Mouse (Mus musculus) heart, embryonic 13.5 days (tissue): ENCODE measurements around the gene Acaca. TPM values are rescaled to one million over a fixed set of nuclear protein-coding genes. Genes with fewer than 3 reads are reported as not detected.

Source experiments
- ATAC-seq: fragments of 200-750 bp; cut with Nextera tagmentation; 2 replicates; pipeline ENCODE4 v1.8.0; 2017; ENCODE audit warnings: moderate TSS enrichment; ENCODE audit not compliant: insufficient number of reproducible peaks, low FRiP score, low TSS enrichment; ENCODE audit errors: extremely low read depth
- H3K27ac ChIP-seq: fragments of 300-500 bp; sonication (generic); replicated peaks from 2 replicates; pipeline ENCODE4 v1.5.1; 2015; ENCODE audit warnings: moderate library complexity, mild to moderate bottlenecking, inconsistent platforms
- H3K27me3 ChIP-seq: fragments of 300-500 bp; sonication (generic); replicated peaks from 2 replicates; pipeline ENCODE4 v1.6.1; 2015; ENCODE audit warnings: mild to moderate bottlenecking, inconsistent platforms
- H3K36me3 ChIP-seq: fragments of 300-500 bp; sonication (generic); 2 replicates; pipeline ENCODE4 v1.6.1; 2015; ENCODE audit warnings: mild to moderate bottlenecking, inconsistent platforms
- H3K4me1 ChIP-seq: fragments of 300-500 bp; sonication (generic); 2 replicates; pipeline ENCODE4 v1.6.1; 2015; ENCODE audit warnings: inconsistent platforms
- H3K4me2 ChIP-seq: fragments of 300-500 bp; sonication (generic); 2 replicates; pipeline ENCODE4 v1.6.1; 2015; ENCODE audit warnings: inconsistent platforms, mild to moderate bottlenecking, moderate library complexity
- H3K4me3 ChIP-seq: fragments of 300-500 bp; sonication (generic); 2 replicates; pipeline ENCODE4 v1.5.1; 2015; ENCODE audit warnings: moderate library complexity, mild to moderate bottlenecking, inconsistent platforms
- H3K9ac ChIP-seq: fragments of 300-500 bp; sonication (generic); 2 replicates; pipeline ENCODE4 v1.6.1; 2015; ENCODE audit warnings: inconsistent platforms, mild to moderate bottlenecking, moderate library complexity
- H3K9me3 ChIP-seq: fragments of 300-500 bp; sonication (generic); 2 replicates; pipeline ENCODE4 v1.6.1; 2016; ENCODE audit warnings: inconsistent platforms
- WGBS: fragments of 180-500 bp; shearing (Covaris S2); methylation state at CpG from one replicate; pipeline ENCODE4 v1.1.7; 2015; ENCODE audit warnings: mixed read lengths; 5-methylcytosine and 5-hydroxymethylcytosine counted together
- polyA plus RNA-seq: library from polyadenylated mRNA; unstranded; fragments of >200 nt; fragmentation: Nextera tagmentation; extraction: Ambion mirVana; gene quantifications from 2 replicates; pipeline ENCODE4 v1.2.1, GENCODE M21; 2015

Acaca gene
- polyA plus RNA-seq, 1 experiment from 2014 or later = 6.6 TPM

DNA sequence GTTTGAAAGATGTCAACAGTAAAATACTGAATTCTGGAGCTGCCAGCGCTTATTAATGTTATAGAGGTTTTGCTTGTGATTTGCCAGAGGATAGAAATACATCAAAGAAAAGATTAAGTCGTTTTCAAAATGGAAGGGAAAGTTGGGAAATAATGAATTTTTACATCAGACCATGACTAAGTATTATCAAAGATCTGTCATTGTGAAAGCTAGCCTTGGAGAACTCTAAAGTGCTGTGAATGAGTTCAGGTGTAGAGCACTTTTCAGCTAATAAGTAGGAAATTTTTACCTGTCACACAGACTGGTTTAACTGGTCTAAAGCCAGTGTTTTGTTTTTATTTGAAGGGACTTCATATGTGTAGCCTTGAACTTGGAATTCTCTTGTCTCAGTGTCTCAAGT is 51.8 kb downstream of the Acaca start:
- Histone ChIP-seq H3K27me3 (no peaks in the 10 kb centered on the region), H3K4me1 (peaks cover 21% of the 10 kb centered on the region), H3K9me3 (no peaks in the 10 kb centered on the region), H3K4me3 (peak overlapping the region; percentile 80), H3K36me3 (no peaks in the 10 kb centered on the region), H3K27ac (0 out of 2 replicates have a peak overlapping the region, but pooled peaks have one; percentile 94), H3K4me2 (peak overlapping the region; percentile 89), H3K9ac (peak overlapping the region; percentile 90)
- no peak for ATAC-seq
- WGBS = 69% methylated on average over 2 of the region's 2 CpGs

GRCm38 (mm10) chr11:84188530-84188929 is 59.1 kb downstream of the Acaca start:
- Histone ChIP-seq H3K4me3 (no peak overlapping the region), H3K27me3 (no peaks in the 10 kb centered on the region), H3K27ac (no peak overlapping the region), H3K9ac (no peak overlapping the region), H3K36me3 (no peaks in the 10 kb centered on the region), H3K4me1 (no peaks in the 10 kb centered on the region), H3K4me2 (no peak overlapping the region), H3K9me3 (no peaks in the 10 kb centered on the region)
- WGBS = 80% methylated on average over 3 of the region's 3 CpGs
- ATAC-seq = no peak

DNA sequence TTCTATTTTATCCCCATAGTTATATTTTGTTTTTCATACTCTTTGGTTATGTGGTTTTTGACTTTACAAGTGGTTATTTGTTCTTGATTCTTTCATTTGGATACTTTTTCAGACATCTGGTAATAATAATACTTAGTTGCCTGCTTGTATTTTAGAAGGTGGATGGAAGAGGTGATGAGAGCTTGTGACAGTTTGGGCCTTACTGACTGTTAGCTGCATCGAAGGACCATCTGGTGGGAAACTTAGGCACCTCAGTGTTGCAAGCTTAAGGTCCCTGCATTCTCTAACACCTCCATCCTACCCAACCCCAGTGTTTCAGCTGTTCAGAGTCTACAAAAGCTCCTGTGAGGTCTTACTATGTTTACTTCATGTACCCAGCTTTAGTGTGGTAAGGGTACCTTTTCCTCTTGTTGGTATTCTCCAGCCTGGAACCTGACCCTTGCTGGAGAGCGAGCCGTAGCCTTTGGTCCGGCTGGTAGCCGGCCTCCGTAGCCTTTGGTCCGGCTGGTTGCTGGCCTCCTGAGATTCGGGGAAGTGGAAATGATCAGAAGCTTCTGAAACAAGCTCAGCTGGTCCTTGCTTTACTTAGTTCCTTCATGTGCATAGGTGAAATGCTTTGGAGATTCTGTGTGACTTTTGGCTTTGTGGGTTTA is 61.2 kb downstream of the Acaca start:
- H3K4me2 ChIP-seq = no peak overlapping the region
- WGBS = 91% methylated on average over 8 of the region's 8 CpGs
- no peak overlapping the region for H3K27ac ChIP-seq
- H3K9me3 ChIP-seq = no peaks in the 10 kb centered on the region
- H3K4me3 ChIP-seq = no peak overlapping the region
- H3K4me1 ChIP-seq = no peaks in the 10 kb centered on the region
- peaks cover 5% of the 10 kb centered on the region for H3K36me3 ChIP-seq
- no peak for ATAC-seq
- H3K27me3 ChIP-seq = no peaks in the 10 kb centered on the region
- no peak overlapping the region for H3K9ac ChIP-seq

GRCm38 (mm10) chr11:84193249-84193648 is 63.8 kb downstream of the Acaca start:
- ATAC-seq = no peak
- Histone ChIP-seq H3K27ac (no peak overlapping the region), H3K9me3 (no peaks in the 10 kb centered on the region), H3K9ac (0 out of 2 replicates have a peak overlapping the region, but pooled peaks have one; percentile 6), H3K4me3 (no peak overlapping the region), H3K4me1 (no peaks in the 10 kb centered on the region), H3K27me3 (no peaks in the 10 kb centered on the region), H3K36me3 (peaks cover 12% of the 10 kb centered on the region), H3K4me2 (no peak overlapping the region)
- 78% methylated on average over 10 of the region's 10 CpGs for WGBS

DNA sequence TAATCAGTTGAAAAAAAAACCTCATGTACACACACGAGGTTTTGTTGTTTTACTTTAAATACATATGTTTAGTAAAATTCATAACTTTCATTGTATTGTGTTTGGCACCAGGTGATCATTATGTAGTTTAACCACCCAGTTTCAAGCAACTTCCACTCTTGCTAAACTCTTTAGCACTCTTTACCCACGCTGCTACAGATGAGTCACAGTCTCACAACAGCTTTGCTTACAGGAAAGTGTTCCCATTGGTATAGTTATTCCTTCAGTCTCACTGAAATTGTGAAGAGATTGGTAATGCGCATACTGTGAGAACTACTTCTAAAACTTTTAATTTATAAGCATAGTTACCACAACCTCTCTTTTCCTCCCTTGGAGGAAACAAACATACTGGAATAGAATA is 65.3 kb downstream of the Acaca start:
- ATAC-seq = no peak
- Histone ChIP-seq H3K27ac (no peak overlapping the region), H3K27me3 (no peaks in the 10 kb centered on the region), H3K4me3 (no peak overlapping the region), H3K9ac (no peak overlapping the region), H3K9me3 (no peaks in the 10 kb centered on the region), H3K36me3 (peaks cover 12% of the 10 kb centered on the region), H3K4me1 (no peaks in the 10 kb centered on the region), H3K4me2 (no peak overlapping the region)
- 86% methylated on average over 3 of the region's 3 CpGs for WGBS

DNA sequence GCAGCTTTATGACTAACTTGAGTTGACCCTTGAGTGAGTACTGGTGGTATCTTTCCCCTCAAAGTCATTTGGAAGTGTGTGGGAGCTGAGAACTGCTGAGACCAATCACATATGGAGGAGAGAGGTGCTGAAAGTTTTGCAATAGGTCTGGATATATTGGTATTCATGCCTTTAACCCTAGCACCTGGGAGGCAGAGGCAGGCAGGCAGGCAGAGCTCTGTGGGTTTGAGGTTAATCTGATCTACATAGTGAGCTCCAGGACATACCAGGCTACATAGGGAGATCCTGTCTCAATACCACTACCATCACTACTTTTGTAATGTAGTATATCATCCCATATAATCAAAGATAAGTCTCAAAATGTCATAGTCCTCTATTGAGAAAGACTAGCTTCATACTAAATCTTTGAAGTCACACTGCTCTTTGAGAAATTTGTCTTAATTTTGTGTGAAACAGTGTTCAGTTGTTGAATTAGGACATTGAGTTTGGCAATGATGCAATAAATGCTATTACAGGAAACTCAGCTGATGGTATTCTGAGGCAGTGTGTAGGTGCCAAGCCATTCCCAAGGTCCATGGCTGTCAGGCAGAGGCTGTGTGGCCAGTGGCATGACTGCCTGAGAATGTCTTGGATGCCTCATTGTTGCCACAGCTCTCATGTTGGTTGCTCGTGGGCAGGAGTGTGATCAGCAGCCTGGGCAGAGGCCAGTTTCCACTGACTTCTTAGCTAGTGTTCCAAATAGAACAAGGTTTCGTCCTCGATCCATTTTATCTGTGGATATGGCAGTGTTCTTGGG is 68.3 kb downstream of the Acaca start:
- Histone ChIP-seq H3K4me1 (no peaks in the 10 kb centered on the region), H3K27ac (no peak overlapping the region), H3K4me2 (no peak overlapping the region), H3K9ac (no peak overlapping the region), H3K9me3 (no peaks in the 10 kb centered on the region), H3K36me3 (peaks cover 12% of the 10 kb centered on the region), H3K27me3 (no peaks in the 10 kb centered on the region), H3K4me3 (no peak overlapping the region)
- no peak for ATAC-seq
- 81% methylated on average over 3 of the region's 3 CpGs for WGBS

DNA sequence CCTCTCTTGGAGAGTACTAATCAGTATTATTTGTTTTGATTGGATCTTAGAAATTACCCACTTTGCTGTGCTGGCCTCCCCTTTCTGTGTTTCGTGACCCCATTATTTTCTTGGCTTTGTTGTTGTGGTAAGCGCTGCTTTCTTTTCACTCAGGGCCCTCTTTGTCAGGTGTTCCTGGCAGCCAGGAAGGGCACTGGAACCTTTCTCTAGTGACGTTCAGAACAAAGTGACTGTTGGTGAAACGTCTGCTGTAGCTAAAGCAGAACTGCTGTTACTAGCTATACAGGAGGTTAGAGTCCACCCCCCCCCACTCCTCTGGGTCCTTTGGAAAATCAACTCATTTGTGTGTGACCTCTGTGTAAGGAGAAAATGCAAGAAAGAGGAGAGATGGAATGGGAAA is 76.3 kb downstream of the Acaca start:
- Histone ChIP-seq H3K9me3 (no peaks in the 10 kb centered on the region), H3K9ac (no peak overlapping the region), H3K4me1 (no peaks in the 10 kb centered on the region), H3K4me3 (no peak overlapping the region), H3K27me3 (no peaks in the 10 kb centered on the region), H3K4me2 (no peak overlapping the region), H3K36me3 (peaks cover 3% of the 10 kb centered on the region), H3K27ac (no peak overlapping the region)
- WGBS = 59% methylated on average over 4 of the region's 4 CpGs
- no peak for ATAC-seq

DNA sequence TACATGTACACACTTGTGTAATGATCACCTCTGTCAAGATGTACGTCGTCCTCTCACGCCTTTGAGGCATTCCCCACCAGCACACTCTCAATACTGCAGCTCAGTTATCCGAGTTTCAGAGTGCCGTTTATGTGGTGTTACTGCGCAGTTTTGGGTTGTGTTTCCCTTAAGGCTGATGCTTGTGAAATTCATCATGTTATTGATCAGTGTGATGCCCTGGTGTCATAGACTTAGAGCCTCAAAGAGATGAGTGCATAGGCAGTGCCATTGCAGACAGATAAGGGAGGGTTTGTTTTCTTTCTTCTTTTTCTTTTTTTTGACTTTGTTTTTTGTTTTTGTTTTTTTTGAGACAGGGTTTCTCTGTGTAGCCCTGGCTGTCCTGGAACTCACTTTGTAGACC is 81.4 kb downstream of the Acaca start:
- Histone ChIP-seq H3K4me1 (no peaks in the 10 kb centered on the region), H3K9ac (no peak overlapping the region), H3K27ac (no peak overlapping the region), H3K9me3 (no peaks in the 10 kb centered on the region), H3K27me3 (no peaks in the 10 kb centered on the region), H3K4me2 (no peak overlapping the region), H3K4me3 (no peak overlapping the region), H3K36me3 (peaks cover 7% of the 10 kb centered on the region)
- no peak for ATAC-seq
- WGBS = 92% methylated on average over 6 of the region's 6 CpGs

DNA sequence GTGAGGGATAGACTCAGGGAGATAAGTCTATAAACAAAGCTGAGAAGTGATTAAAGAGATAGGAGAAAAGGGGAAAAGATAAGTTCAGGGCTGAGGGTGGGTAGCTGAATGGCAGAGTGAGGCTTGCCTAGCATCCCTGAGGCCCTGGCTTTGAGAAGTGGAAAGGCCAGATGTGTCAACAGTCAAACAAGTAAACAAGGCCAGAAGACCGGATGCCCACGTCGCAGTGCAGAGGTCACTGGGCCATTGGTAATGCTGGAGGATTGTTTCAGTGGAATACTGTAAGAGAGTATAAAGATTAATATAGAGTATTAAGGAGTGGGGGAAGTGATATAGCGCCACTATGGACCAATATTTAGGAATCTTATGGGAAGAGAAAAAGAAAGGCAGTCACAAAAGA is 89.5 kb downstream of the Acaca start:
- Histone ChIP-seq H3K27ac (no peak overlapping the region), H3K9me3 (no peaks in the 10 kb centered on the region), H3K4me3 (no peak overlapping the region), H3K9ac (no peak overlapping the region), H3K4me1 (no peaks in the 10 kb centered on the region), H3K27me3 (no peaks in the 10 kb centered on the region), H3K4me2 (no peak overlapping the region), H3K36me3 (peaks cover 20% of the 10 kb centered on the region)
- ATAC-seq = no peak
- 78% methylated on average over 4 of the region's 4 CpGs for WGBS

DNA sequence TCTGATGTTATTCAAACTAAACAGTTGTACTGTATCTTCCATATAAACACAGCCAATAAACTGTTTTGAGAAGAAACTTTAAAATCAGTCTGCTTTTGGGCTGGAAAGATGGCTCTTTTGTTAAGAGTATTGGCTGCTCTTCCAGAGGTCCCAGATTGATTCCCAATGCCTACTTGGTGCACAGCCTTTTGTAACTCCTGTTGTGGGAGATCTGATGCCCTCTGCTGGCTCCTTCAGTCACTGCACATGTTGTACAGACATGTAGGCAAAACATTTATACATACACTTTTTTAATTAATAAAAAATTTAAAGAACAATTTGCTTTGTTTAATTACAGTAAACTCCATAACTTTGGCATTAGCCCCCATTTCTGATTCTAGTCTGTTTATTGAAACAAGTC is 114.1 kb downstream of the Acaca start:
- Histone ChIP-seq H3K4me2 (no peak overlapping the region), H3K27me3 (no peaks in the 10 kb centered on the region), H3K36me3 (peaks cover 23% of the 10 kb centered on the region), H3K27ac (no peak overlapping the region), H3K4me3 (no peak overlapping the region), H3K9me3 (no peaks in the 10 kb centered on the region), H3K9ac (no peak overlapping the region), H3K4me1 (no peaks in the 10 kb centered on the region)
- no peak for ATAC-seq

DNA sequence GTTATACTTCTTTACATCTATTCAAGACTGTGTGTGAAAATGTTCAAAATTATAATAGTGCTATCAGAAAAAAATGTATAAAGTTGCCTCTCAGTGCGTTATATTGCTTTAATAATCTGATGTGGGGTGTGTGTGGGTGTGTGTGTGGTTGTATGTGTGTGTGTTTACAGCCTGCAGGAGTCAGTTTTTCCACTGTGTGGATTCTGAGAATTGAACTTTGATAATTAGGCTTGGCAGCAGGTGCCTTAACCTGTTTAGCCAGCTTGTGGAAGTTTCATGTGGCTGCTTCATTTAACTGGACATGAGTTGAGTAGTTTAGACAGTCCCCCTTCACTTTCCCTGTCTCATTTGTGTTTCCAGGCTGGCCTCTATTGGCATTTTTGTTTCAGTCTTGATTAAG is 117.9 kb downstream of the Acaca start:
- WGBS = 93% methylated on average over 1 of the region's 1 CpGs
- H3K4me2 ChIP-seq = no peak overlapping the region
- H3K9me3 ChIP-seq = no peaks in the 10 kb centered on the region
- no peak overlapping the region for H3K27ac ChIP-seq
- peaks cover 36% of the 10 kb centered on the region for H3K36me3 ChIP-seq
- no peak overlapping the region for H3K9ac ChIP-seq
- ATAC-seq = no peak
- no peaks in the 10 kb centered on the region for H3K4me1 ChIP-seq
- H3K4me3 ChIP-seq = no peak overlapping the region
- no peaks in the 10 kb centered on the region for H3K27me3 ChIP-seq

DNA sequence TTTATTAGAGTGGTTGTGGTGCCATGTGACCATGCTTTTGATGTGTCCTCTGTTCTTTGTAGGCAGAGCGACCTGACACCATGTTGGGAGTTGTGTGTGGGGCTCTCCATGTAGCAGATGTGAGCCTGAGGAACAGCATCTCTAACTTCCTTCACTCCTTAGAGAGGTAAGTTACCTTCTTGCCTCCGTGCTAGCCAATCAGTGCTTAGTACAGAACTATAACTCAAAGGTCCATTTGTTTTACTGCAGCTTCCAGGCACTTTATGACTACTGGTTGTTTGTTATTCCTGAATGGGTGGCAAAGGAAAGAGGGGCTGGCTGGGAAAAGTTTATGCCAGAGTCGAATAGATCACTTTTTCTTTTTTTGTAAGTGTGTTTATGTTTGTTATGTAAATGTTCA is 121.7 kb downstream of the Acaca start:
- Histone ChIP-seq H3K36me3 (peaks cover 37% of the 10 kb centered on the region), H3K4me2 (no peak overlapping the region), H3K27me3 (no peaks in the 10 kb centered on the region), H3K9ac (no peak overlapping the region), H3K27ac (no peak overlapping the region), H3K4me1 (no peaks in the 10 kb centered on the region), H3K4me3 (no peak overlapping the region), H3K9me3 (no peaks in the 10 kb centered on the region)
- ATAC-seq = no peak
- 82% methylated on average over 3 of the region's 3 CpGs for WGBS
